Mouse (Mus musculus) kidney, adult 2 months (tissue): ENCODE data around the gene Styx. TPM values are rescaled to one million over a fixed set of nuclear protein-coding genes. Genes with fewer than 3 reads are reported as not detected.

Source experiments
- DNase-seq: peaks from one replicate; pipeline ENCODE4 v3.0.0; 2021
- H3K27ac ChIP-seq: fragments of 200-500 bp; 2 replicates; pipeline ENCODE4 v1.5.1; 2012; ENCODE audit warnings: low read depth, low read length, control low read depth, inconsistent platforms; ENCODE audit not compliant: insufficient read depth
- H3K27me3 ChIP-seq: fragments of 200-500 bp; replicated peaks from 2 replicates; pipeline ENCODE4 v1.6.1; 2012; ENCODE audit warnings: mild to moderate bottlenecking, moderate library complexity, low read length, inconsistent platforms; ENCODE audit not compliant: control insufficient read depth, insufficient read depth
- H3K36me3 ChIP-seq: fragments of 200-500 bp; 2 replicates; pipeline ENCODE4 v1.6.1; 2012; ENCODE audit warnings: mild to moderate bottlenecking, moderate library complexity, low read length, inconsistent platforms; ENCODE audit not compliant: control insufficient read depth, insufficient read depth
- H3K4me1 ChIP-seq: fragments of 200-500 bp; 2 replicates; pipeline ENCODE4 v1.6.1; 2011; ENCODE audit warnings: low read length; ENCODE audit not compliant: control insufficient read depth, insufficient read depth
- H3K4me3 ChIP-seq: fragments of 200-500 bp; 2 replicates; pipeline ENCODE4 v1.5.1; 2011; ENCODE audit warnings: mild to moderate bottlenecking, low read depth, low read length, control low read depth; ENCODE audit not compliant: insufficient read depth
- CTCF ChIP-seq: fragments of 200-500 bp; conservative IDR thresholded peaks from 2 replicates; pipeline ENCODE4 v1.5.1; 2011; ENCODE audit warnings: low read depth, mild to moderate bottlenecking, control low read depth, low read length, moderate library complexity, mixed read lengths; ENCODE audit not compliant: insufficient read depth, insufficient read length
- POLR2A ChIP-seq: fragments of 200-500 bp; IDR thresholded peaks from one replicate; pipeline ENCODE4 v1.6.1; 2011; ENCODE audit warnings: low read depth, low read length, control low read depth
- WGBS: fragments of 180-500 bp; shearing (Covaris S2); methylation state at CpG from one replicate; pipeline ENCODE4 v1.1.7; 2018; 5-methylcytosine and 5-hydroxymethylcytosine counted together
- polyA plus RNA-seq: library from polyadenylated mRNA; depleted of rRNA; stranded (reverse); fragments of >200 nt; gene quantifications from 2 replicates; pipeline ENCODE4 v1.2.3, GENCODE M21; 2012; rRNA removed

Gene Styx
- 3.0 and 8.5 TPM in 2 replicates for polyA plus RNA-seq

DNA sequence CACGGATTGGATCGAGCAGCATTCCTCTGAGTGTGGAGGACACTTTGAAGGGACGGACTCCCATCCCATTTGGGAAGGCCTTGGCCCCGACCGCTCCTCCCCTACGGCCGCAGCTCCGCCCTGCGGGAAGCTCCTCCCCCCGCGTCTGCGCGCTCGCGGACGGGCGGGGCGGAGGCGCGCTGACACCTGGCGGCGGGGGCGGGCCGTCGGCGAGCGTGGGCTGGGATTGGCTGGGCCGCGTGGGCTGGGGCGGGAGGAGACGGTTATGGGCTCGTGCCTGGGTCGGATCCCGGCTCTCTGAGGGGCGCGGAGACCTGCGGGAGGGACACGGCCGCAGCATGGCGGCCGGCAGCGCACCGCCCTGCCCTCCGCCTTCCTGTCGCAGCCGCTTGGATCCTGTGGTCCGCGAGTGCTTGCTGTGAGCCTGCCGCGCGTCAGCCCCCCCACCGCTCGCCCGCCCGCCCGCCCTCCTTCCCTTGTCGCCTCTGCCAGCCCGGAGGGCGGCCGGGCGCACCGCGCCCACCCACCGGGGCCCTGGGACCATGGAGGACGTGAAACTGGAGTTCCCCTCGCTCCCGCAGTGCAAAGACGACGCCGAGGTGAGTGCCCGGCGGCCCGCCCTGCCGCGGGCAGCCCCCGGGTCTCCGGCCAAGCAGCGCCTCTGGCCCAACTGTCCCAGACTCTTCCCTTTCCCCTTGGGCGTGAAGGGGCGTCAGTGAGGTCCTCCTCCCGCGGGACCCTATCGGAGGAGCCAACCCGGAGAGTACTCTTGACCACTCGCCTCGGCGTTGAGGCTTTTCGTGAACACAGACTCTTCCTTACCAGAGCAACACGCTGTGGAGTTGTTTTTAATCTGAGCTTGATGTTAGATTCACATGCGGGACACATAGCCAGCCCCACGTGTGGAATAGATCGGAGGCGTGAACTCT is at the start of gene Styx:
Gene Styx, plus strand, starts transcription at position 163 of the 929 bp plus-strand sequence.
- peak; percentile 97 for DNase-seq
- Histone ChIP-seq H3K27ac (no peak within 1 kb of the TSS), H3K4me3 (peak within 1 kb of the TSS; percentile 87), H3K4me1 (peaks cover 3% of the 10 kb centered on the region; the same call in 1 of the 2 replicates), H3K36me3 (peaks cover 8% of the 10 kb centered on the region), H3K27me3 (no peaks in the 10 kb centered on the region)
- under 1% methylated on average over 87 of the region's 93 CpGs for WGBS
- no peak for TF ChIP-seq POLR2A
- TF ChIP-seq CTCF, result no peak

GRCm38 (mm10) chr14:45303939-45304338 is 47.0 kb upstream of the Styx start:
- Histone ChIP-seq H3K27ac (no peak overlapping the region), H3K4me1 (no peaks in the 10 kb centered on the region), H3K27me3 (no peaks in the 10 kb centered on the region), H3K4me3 (no peak overlapping the region), H3K36me3 (peaks cover 2% of the 10 kb centered on the region)
- TF ChIP-seq POLR2A (no peak), CTCF (no peak)
- no peak for DNase-seq
- WGBS, result 84% methylated on average over 4 of the region's 4 CpGs

- no peak for DNase-seq
- no peaks in the 10 kb centered on the region for H3K4me1 ChIP-seq
- 79% methylated on average over 4 of the region's 4 CpGs for WGBS
- H3K27me3 ChIP-seq, result no peaks in the 10 kb centered on the region
- H3K36me3 ChIP-seq, result peaks cover 2% of the 10 kb centered on the region
- TF ChIP-seq CTCF (no peak), POLR2A (no peak)
- H3K27ac ChIP-seq, result no peak overlapping the region
- no peak overlapping the region for H3K4me3 ChIP-seq
These were observed 46.5 kb upstream of the Styx start for GRCm38 (mm10) chr14:45304389-45304788.

- TF ChIP-seq CTCF (no peak), POLR2A (no peak)
- H3K36me3 ChIP-seq, result peaks cover 2% of the 10 kb centered on the region
- 84% methylated on average over 5 of the region's 5 CpGs for WGBS
- no peaks in the 10 kb centered on the region for H3K4me1 ChIP-seq
- DNase-seq, result no peak
- no peak overlapping the region for H3K27ac ChIP-seq
- H3K27me3 ChIP-seq, result no peaks in the 10 kb centered on the region
- H3K4me3 ChIP-seq, result no peak overlapping the region
These were observed 45.0 kb upstream of the Styx start for GRCm38 (mm10) chr14:45305852-45306251.

GRCm38 (mm10) chr14:45307630-45308328 is 43.1 kb upstream of the Styx start:
- no peak for DNase-seq
- Histone ChIP-seq H3K27me3 (no peaks in the 10 kb centered on the region), H3K36me3 (no peaks in the 10 kb centered on the region; the same call in 1 of the 2 replicates), H3K4me3 (no peak overlapping the region), H3K4me1 (no peaks in the 10 kb centered on the region), H3K27ac (no peak overlapping the region)
- WGBS, result 84% methylated on average over 8 of the region's 8 CpGs
- no peak for TF ChIP-seq CTCF
- no peak for TF ChIP-seq POLR2A

DNA sequence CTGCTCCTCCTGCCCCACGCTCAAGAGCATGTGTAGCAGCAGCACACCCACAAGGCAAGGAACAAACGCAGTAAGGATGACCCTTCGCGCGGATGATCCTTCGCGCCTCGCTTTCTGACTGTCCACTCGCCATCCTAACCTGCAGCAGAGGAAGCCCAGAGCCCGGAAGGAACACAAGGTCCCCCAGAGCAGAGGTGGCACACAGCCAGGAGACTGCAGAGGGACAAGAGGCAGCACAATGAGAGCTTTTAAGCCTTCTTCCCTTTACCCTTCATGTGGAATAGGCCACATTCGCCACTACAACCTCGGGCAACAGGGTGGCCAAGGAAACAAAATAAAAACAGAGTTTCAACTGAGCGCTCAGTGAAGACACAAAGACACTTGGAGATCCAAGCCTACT is 41.2 kb upstream of the Styx start:
- DNase-seq, result peak; percentile 20
- 83% methylated on average over 13 of the region's 13 CpGs for WGBS
- no peaks in the 10 kb centered on the region for H3K27me3 ChIP-seq
- H3K36me3 ChIP-seq, result no peaks in the 10 kb centered on the region
- H3K27ac ChIP-seq, result no peak overlapping the region
- TF ChIP-seq POLR2A, result no peak
- no peaks in the 10 kb centered on the region for H3K4me1 ChIP-seq
- H3K4me3 ChIP-seq, result no peak overlapping the region

GRCm38 (mm10) chr14:45310101-45310500 is 40.8 kb upstream of the Styx start:
- TF ChIP-seq CTCF (no peak), POLR2A (no peak)
- Histone ChIP-seq H3K27me3 (no peaks in the 10 kb centered on the region), H3K36me3 (no peaks in the 10 kb centered on the region), H3K4me3 (no peak overlapping the region), H3K4me1 (no peaks in the 10 kb centered on the region), H3K27ac (no peak overlapping the region)
- WGBS, result 92% methylated on average over 14 of the region's 14 CpGs
- DNase-seq, result no peak
